Mouse (Mus musculus): Measurements from ENCODE around the gene Chchd6. TPM values are rescaled to one million over a fixed set of nuclear protein-coding genes. Genes with fewer than 3 reads are reported as not detected.

Gene Chchd6
- polyA plus RNA-seq, 1 experiment from 2014 or later, result 42.7 TPM

GRCm38 (mm10) chr6:89407247-89407889 is 188.1 kb downstream of the Chchd6 start:
- Histone ChIP-seq H3K4me3 (replicated peaks) (no peak overlapping the region), H3K27me3 (replicated peaks) (no peaks in the 10 kb centered on the region), H3K4me1 (no peaks in the 10 kb centered on the region), H3K36me3 (no peaks in the 10 kb centered on the region), H3K4me2 (no peak overlapping the region), H3K27ac (no peak overlapping the region), H3K9ac (no peak overlapping the region), H3K9me3 (no peaks in the 10 kb centered on the region)
- peak; percentile 50; the same call in 1 of the 2 replicates for ATAC-seq (ENCODE audit: insufficient read depth, low FRiP score, low read depth)
- 75% methylated on average over 3 of the region's 3 CpGs for WGBS

GRCm38 (mm10) chr6:89404964-89405363 is 190.5 kb downstream of the Chchd6 start:
- no peaks in the 10 kb centered on the region for H3K36me3 ChIP-seq
- H3K9me3 ChIP-seq, result no peaks in the 10 kb centered on the region
- no peaks in the 10 kb centered on the region for H3K27me3 ChIP-seq (replicated peaks)
- 74% methylated on average over 2 of the region's 2 CpGs for WGBS
- no peak overlapping the region for H3K9ac ChIP-seq
- no peak overlapping the region for H3K4me2 ChIP-seq
- no peak for ATAC-seq (ENCODE audit: insufficient read depth, low FRiP score, low read depth)
- no peak overlapping the region for H3K27ac ChIP-seq
- H3K4me1 ChIP-seq, result no peaks in the 10 kb centered on the region
- no peak overlapping the region for H3K4me3 ChIP-seq (replicated peaks)

DNA sequence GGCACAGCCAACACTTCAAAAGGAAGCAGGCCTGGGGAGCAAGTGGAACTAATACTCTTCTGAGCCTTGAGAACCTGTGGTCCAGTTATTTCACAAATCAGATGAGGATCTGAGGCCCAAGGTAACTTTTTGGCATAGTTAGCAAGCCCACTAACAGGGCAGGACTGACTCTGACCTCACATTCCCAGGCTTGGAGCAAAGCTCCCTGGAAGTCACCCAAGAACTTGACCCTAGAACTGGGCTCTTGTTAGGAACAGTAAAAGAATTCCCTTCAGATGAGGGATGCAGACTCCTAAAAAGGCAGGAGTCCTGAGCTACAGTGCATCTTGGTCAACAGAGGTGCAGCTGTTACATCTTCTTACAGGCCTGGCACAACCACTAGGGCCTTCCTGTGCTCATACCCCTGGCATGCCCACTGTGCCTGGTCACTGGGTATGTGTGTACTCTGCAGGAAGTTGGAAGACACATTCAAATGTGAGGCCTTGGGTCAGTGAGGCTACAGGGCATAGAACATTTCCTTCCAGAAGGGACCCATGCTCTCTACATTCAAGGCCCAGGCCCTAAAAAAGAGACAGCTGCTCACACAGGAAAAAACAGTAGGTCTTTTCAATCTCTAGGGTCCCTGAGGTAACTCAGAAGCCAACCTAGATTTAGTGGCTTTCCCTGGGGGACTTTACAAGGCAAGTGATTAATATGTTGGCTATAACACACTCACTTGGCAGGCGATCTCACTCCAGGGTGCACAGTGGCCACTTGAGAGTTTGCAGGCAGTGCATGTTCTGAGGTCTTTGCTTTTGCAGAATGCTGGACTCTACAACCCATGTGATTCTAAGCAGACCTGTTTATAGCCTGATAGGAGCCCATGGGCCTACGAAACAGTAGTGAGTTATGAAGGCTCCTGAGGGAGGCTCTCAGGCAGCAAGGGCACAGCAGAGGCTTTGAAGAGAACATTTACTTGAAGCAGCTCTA is 191.9 kb downstream of the Chchd6 start:
- Histone ChIP-seq H3K9ac (no peak overlapping the region), H3K36me3 (no peaks in the 10 kb centered on the region), H3K27me3 (replicated peaks) (no peaks in the 10 kb centered on the region), H3K4me1 (no peaks in the 10 kb centered on the region), H3K4me2 (no peak overlapping the region), H3K4me3 (replicated peaks) (no peak overlapping the region), H3K27ac (no peak overlapping the region), H3K9me3 (no peaks in the 10 kb centered on the region)
- WGBS, result 69% methylated on average over 2 of the region's 2 CpGs
- no peak for ATAC-seq (ENCODE audit: insufficient read depth, low FRiP score, low read depth)

GRCm38 (mm10) chr6:89402406-89402805 is 193.0 kb downstream of the Chchd6 start:
- WGBS, result 88% methylated on average over 2 of the region's 2 CpGs
- H3K4me1 ChIP-seq, result no peaks in the 10 kb centered on the region
- no peaks in the 10 kb centered on the region for H3K36me3 ChIP-seq
- H3K9ac ChIP-seq, result no peak overlapping the region
- no peak overlapping the region for H3K4me3 ChIP-seq (replicated peaks)
- H3K27me3 ChIP-seq (replicated peaks), result no peaks in the 10 kb centered on the region
- no peak overlapping the region for H3K27ac ChIP-seq
- H3K9me3 ChIP-seq, result no peaks in the 10 kb centered on the region
- no peak overlapping the region for H3K4me2 ChIP-seq
- ATAC-seq (ENCODE audit: insufficient read depth, low FRiP score, low read depth), result no peak

DNA sequence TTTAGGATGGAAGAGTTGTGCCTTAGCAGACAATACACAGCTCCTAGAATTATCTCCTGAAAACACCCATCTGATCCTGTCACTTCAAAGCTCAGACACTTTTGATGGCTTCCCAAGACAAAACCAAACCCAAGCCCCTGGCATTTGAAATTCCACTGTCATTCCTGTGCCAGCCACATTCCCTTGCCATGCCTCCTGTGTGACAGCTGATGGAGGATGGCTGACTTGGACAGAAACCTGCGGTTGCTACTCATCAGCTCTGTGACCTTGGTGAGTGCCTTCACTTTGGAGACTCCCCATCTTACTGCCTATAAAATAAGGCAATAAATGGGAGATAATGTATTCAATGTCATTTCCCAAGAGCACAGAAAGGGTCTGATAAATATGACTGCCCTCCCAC is 195.9 kb downstream of the Chchd6 start:
- Histone ChIP-seq H3K9ac (no peak overlapping the region), H3K4me3 (replicated peaks) (no peak overlapping the region), H3K27me3 (replicated peaks) (no peaks in the 10 kb centered on the region), H3K27ac (no peak overlapping the region), H3K9me3 (no peaks in the 10 kb centered on the region), H3K4me1 (no peaks in the 10 kb centered on the region), H3K36me3 (no peaks in the 10 kb centered on the region), H3K4me2 (no peak overlapping the region)
- WGBS, result 94% methylated on average over 1 of the region's 1 CpGs
- no peak for ATAC-seq (ENCODE audit: insufficient read depth, low FRiP score, low read depth)

GRCm38 (mm10) chr6:89397919-89398318 is 197.5 kb downstream of the Chchd6 start:
- Histone ChIP-seq H3K27me3 (replicated peaks) (no peaks in the 10 kb centered on the region), H3K4me2 (no peak overlapping the region), H3K4me1 (no peaks in the 10 kb centered on the region), H3K4me3 (replicated peaks) (no peak overlapping the region), H3K27ac (no peak overlapping the region), H3K9ac (no peak overlapping the region), H3K36me3 (no peaks in the 10 kb centered on the region), H3K9me3 (no peaks in the 10 kb centered on the region)
- WGBS, result 82% methylated on average over 4 of the region's 4 CpGs
- no peak for ATAC-seq (ENCODE audit: insufficient read depth, low FRiP score, low read depth)

GRCm38 (mm10) chr6:89393820-89394219 is 201.6 kb downstream of the Chchd6 start:
- H3K27ac ChIP-seq, result no peak overlapping the region
- 81% methylated on average over 2 of the region's 2 CpGs for WGBS
- no peaks in the 10 kb centered on the region for H3K27me3 ChIP-seq (replicated peaks)
- H3K36me3 ChIP-seq, result no peaks in the 10 kb centered on the region
- H3K4me1 ChIP-seq, result no peaks in the 10 kb centered on the region
- no peaks in the 10 kb centered on the region for H3K9me3 ChIP-seq
- H3K9ac ChIP-seq, result no peak overlapping the region
- ATAC-seq (ENCODE audit: insufficient read depth, low FRiP score, low read depth), result no peak
- no peak overlapping the region for H3K4me2 ChIP-seq
- H3K4me3 ChIP-seq (replicated peaks), result no peak overlapping the region

DNA sequence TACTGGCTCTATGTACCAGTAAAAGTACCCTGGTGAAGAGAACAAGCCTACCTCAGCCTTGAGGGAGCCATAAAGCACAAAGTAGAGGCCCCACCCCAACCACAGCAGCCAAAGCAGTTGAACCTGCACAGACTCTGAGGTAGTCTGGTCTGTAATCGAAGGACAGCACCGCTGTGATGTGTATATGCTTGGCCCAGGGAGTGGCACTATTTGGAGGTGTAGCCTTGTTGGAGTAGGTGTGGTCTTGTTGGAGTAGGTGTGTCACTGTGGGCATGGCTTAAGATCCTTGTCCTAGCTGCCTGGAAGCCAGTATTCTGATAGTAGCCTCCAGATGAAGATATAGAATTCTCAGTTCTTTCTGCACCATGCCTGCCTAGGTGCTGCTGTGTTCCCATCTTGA is 203.2 kb downstream of the Chchd6 start:
- Histone ChIP-seq H3K27ac (no peak overlapping the region), H3K27me3 (replicated peaks) (no peaks in the 10 kb centered on the region), H3K4me1 (no peaks in the 10 kb centered on the region), H3K36me3 (no peaks in the 10 kb centered on the region), H3K4me2 (no peak overlapping the region), H3K9me3 (no peaks in the 10 kb centered on the region), H3K9ac (no peak overlapping the region), H3K4me3 (replicated peaks) (no peak overlapping the region)
- WGBS, result 79% methylated on average over 2 of the region's 2 CpGs
- ATAC-seq (ENCODE audit: insufficient read depth, low FRiP score, low read depth), result 0 out of 2 replicates have a peak, but pooled peaks have one; percentile 47

GRCm38 (mm10) chr6:89389771-89390170 is 205.7 kb downstream of the Chchd6 start:
- Histone ChIP-seq H3K9me3 (no peaks in the 10 kb centered on the region), H3K9ac (no peak overlapping the region), H3K4me1 (no peaks in the 10 kb centered on the region), H3K27ac (no peak overlapping the region), H3K4me3 (replicated peaks) (no peak overlapping the region), H3K4me2 (no peak overlapping the region), H3K36me3 (no peaks in the 10 kb centered on the region), H3K27me3 (replicated peaks) (no peaks in the 10 kb centered on the region)
- no peak for ATAC-seq (ENCODE audit: insufficient read depth, low FRiP score, low read depth)
- 62% methylated on average over 7 of the region's 7 CpGs for WGBS

DNA sequence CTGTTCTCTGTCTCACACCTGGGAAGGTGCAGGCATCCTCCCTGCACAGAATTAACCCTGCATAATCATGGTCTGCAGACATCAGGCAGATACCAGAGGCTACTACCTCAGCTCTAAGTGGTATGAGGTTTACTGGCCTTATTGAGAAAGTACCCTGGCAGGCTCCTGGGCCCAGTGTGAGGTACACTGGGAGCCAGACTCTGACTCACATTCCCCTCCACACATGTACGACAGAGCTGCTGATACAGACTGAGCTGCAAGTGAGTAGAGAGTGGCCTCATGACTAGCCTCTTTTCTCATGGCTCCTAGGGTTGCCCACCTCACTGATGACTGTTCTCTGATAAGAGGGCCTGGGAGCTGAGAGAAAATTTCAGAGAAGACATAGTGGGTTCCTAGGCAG is 208.5 kb downstream of the Chchd6 start:
- no peaks in the 10 kb centered on the region for H3K9me3 ChIP-seq
- no peaks in the 10 kb centered on the region for H3K27me3 ChIP-seq (replicated peaks)
- H3K4me3 ChIP-seq (replicated peaks), result no peak overlapping the region
- no peak for ATAC-seq (ENCODE audit: insufficient read depth, low FRiP score, low read depth)
- H3K4me1 ChIP-seq, result no peaks in the 10 kb centered on the region
- H3K27ac ChIP-seq, result no peak overlapping the region
- H3K9ac ChIP-seq, result no peak overlapping the region
- no peak overlapping the region for H3K4me2 ChIP-seq
- WGBS, result 60% methylated on average over 1 of the region's 1 CpGs
- no peaks in the 10 kb centered on the region for H3K36me3 ChIP-seq

- no peaks in the 10 kb centered on the region for H3K36me3 ChIP-seq
- H3K4me3 ChIP-seq (replicated peaks), result no peak overlapping the region
- no peak for ATAC-seq (ENCODE audit: insufficient read depth, low FRiP score, low read depth)
- H3K4me2 ChIP-seq, result no peak overlapping the region
- 85% methylated on average over 2 of the region's 2 CpGs for WGBS
- H3K27me3 ChIP-seq (replicated peaks), result no peaks in the 10 kb centered on the region
- no peaks in the 10 kb centered on the region for H3K4me1 ChIP-seq
- H3K9me3 ChIP-seq, result no peaks in the 10 kb centered on the region
- no peak overlapping the region for H3K27ac ChIP-seq
- no peak overlapping the region for H3K9ac ChIP-seq
Measured at GRCm38 (mm10) chr6:89384699-89385098, 210.8 kb downstream of the Chchd6 start.

DNA sequence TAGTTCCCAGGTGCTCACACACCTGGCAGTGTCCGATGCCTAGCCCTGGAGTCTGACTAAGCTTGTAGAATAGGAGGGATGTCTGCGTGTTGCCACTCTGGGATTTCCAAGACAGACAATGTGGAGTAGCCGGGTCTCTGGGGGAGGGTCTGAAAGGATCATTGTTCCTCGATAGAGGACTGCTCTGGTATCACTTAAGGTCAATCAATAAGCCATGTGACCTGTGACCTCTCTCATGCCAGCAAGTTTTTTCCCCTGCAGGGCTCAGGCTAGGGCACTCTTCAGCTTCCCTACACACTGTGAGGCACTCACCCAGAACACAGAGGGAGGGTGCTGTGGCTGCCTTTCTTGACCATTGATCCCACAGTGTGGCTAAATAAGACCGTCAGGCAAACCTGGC is 213.6 kb downstream of the Chchd6 start:
- Histone ChIP-seq H3K27ac (no peak overlapping the region), H3K9me3 (no peaks in the 10 kb centered on the region), H3K4me3 (replicated peaks) (no peak overlapping the region), H3K27me3 (replicated peaks) (no peaks in the 10 kb centered on the region), H3K36me3 (no peaks in the 10 kb centered on the region), H3K4me1 (no peaks in the 10 kb centered on the region), H3K4me2 (no peak overlapping the region), H3K9ac (no peak overlapping the region)
- WGBS, result 61% methylated on average over 5 of the region's 5 CpGs
- no peak for ATAC-seq (ENCODE audit: insufficient read depth, low FRiP score, low read depth)
